Mouse (Mus musculus) erythroblast, adult 5-6 weeks (primary cell): ENCODE results near the gene Iqcf1. TPM values are rescaled to one million over a fixed set of nuclear protein-coding genes. Genes with fewer than 3 reads are reported as not detected.
A peak's percentile ranks its signal among the peaks of the same experiment; 100 is the strongest.

Source experiments
- ATAC-seq: replicated peaks from 2 replicates; pipeline ENCODE4 v1.8.0; 2016; ENCODE audit warnings: moderate number of reproducible peaks, mild to moderate bottlenecking, moderate TSS enrichment, inconsistent platforms; ENCODE audit not compliant: poor library complexity, low FRiP score, severe bottlenecking
- total RNA-seq, 2 experiments: library from RNA; stranded (forward) in 1 of 2; stranded (reverse) in 1 of 2; fragments of 150-400 nt in 1 of 2; fragments of 200-764, 138-1000 nt in 1 of 2; gene quantifications; 2 replicates each; pipeline versions ENCODE4 v1.2.3 to v1.2.4; 2015 to 2017; ENCODE audit warnings: low replicate concordance in 2 of 2

Iqcf1 gene
- total RNA-seq, 2 experiments from 2014 or later = not detected

DNA sequence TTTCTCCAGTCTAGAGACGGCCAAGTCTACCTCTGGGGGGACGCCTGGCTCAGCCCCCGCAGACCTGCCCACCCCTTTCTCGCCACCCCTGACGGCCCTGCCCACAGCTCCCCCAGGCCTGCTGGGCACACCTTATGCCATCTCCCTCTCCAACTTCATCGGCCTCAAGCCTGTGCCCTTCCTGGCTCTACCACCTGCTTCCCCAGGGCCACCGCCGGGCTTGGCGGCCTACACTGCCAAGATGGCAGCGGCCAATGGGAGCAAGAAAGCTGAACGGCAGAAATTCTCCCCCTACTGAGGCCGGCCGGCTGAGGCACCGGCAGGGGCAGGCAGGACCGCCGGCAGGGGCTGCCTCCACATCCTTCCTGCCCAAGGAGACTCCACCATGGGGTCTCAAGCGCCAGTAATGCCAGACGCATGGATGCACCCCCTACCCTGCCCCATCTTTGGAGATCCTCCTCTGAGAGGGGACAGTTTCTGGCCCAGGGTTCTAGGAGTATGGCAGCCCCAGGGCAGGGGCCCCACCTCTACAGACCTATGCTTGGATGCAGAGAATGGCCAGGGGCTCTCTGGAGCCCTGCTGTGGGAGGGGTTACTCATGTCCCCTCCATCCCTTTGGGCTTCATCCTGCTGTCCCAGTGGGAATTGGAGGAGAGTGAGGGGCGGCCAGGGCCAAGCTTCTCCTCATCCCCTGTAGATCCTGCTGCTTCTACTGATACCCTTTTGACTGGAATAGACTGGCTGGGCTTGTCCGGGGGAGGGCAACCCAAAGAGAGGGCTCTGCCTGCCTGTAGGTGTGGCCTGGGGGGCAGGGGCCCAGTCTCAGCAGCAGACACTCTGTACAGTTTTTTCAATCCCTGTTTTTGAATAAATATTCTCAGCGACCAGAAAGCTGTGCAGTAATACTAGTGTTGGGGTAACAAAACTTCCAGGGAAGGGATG lies 36.4 kb upstream of the Iqcf1 start:
- no peak for ATAC-seq

DNA sequence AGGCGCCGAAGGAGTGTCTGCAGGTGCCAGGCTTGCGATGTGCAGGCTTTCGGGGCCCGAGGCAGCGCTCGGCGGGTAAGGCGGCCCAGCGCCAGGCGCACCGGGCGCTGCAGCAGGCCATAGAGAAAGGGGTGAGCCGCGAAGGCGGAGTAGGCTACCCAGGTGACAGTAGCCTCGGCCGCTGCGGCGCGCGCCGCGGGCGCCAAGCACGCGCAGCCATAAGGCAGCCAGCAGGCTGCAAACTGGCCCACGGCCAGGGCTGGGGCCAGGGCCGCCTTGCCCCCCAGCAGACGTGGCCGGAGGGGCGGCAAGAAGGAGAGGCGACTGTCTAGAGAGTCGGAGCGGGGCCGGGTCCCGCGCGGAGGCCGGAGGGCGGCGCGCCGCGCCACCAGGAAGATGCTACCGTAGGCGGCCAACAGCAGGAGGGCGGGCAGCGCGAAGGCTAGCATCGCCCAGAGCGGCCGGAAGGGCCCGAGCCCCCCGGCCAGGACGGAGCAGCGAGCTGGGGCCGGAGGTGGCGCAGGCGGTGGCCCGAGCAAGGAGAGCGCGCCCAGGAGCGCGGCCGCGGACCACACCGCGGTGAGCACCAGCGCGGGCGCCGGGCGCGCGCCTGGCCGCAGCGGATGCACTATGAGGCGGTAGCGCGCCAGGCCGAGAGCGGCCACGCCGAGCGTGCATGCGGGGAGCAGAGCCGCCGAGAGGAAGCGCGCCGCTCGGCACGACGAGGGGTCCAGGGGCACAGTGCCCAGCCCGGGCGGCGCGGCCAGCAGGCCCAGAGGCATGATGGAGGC lies 34.8 kb upstream of the Iqcf1 start:
- no peak for ATAC-seq

DNA sequence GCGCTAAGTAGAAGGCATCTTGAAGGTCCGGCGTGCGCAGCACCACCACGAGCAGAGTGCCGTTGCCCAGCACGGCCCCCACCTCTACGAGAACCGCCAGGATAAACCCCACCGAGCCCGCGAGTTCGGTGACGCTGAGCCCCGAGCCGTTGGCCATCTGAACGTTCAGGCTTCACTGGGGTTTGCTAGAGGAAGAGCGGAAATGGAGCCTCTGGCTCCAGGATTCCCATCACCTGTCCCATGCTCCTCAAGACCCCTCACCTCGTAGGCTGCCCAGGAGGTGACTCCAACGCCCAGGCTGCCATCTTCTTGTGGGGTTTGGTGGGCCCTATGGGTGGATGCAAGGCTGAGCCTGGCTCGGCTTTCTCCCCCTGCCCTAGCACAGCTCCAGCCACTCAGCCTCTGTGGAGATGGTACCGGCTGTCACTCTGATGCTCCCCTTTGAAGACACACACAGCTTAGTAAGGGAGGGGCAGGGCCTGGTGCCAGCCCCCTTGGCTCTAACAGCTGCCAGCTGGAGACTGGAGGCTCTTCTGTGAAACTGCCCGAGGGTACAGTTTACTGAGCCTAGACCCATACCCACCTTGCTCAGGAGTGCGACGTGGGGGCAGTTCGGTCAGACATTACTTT lies 34.1 kb upstream of the Iqcf1 start, which contains the start of gene Gpr62:
Gpr62 (minus strand) TSS at position 368 of the 630 bp plus-strand sequence.
- ATAC-seq = no peak

DNA sequence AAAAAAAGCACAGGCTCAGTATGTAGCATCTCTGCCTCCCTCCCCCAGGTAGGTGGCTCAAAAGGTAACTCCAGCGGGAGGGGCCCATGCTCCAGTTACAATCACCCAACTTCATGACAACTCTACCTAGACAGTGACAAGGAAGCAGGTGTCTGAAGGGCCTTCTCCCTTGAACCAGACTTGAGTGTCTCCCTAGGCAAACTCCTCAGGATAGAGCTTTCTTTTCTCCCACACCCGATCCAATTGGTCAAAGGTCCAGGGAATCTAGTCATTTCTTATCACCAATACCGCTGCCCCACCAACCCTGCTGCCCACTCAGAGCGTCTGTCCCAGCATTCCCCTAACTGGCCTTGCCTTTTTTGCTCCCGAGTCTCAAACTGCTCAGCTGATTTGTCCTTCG lies 33.0 kb upstream of the Iqcf1 start:
- ATAC-seq = no peak

DNA sequence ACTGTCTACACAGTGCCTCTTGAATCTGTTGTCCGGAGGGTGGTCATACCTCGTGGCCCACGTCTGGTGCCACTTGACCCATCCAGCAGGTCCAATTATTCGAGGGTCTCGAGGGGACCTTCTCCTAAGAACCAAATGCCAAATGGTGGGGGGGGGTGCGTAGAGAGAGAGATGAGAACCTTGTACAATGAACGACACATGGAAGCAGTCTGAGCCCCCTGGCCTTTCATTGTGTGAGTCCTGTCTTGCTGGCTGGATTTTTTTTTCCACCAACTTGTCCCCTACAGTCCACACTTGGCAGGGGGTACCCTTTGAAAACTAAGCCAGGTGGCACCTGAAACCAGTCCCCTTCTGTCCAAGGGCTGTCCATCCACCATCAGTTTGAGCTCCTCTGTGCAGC lies 32.0 kb upstream of the Iqcf1 start:
- ATAC-seq = no peak

DNA sequence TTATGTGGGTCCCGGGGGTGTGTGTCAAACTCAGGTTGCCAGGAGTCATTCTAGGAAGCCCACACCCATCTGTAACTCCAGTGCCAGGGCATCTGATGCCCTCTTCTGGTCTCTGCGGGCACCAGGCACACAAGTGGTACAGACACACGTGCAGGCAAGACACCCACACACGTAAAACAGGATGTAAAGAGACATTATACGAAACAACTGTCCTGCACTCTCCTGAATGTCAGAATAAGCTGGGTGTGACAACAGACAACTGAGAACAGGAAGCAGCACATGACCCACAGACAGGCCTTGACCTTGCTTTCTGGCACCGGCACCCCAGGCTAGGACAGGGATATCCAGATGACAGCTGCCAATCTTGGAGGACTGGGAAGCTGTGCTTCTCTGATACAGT lies 30.4 kb upstream of the Iqcf1 start:
- no peak for ATAC-seq

DNA sequence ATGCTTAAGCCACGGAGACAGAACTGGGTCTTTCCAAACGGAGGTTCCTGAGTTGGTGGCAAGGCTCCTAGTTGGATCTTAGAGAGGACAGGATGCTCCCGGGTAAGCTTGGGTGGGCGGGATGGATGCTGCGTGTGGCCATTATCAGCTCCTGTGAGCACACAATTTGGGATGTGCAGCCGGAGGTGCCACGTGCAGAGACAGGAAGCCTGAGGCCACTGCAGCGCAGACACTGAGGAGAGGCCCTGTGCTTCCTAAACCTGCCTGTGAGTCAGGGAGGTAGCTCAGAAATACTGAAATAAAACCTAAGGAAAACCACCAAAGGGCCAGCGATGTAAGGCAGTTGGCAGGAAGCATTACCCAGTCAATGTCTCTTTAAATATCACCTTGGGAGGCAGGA lies 30.0 kb upstream of the Iqcf1 start:
- ATAC-seq = no peak

DNA sequence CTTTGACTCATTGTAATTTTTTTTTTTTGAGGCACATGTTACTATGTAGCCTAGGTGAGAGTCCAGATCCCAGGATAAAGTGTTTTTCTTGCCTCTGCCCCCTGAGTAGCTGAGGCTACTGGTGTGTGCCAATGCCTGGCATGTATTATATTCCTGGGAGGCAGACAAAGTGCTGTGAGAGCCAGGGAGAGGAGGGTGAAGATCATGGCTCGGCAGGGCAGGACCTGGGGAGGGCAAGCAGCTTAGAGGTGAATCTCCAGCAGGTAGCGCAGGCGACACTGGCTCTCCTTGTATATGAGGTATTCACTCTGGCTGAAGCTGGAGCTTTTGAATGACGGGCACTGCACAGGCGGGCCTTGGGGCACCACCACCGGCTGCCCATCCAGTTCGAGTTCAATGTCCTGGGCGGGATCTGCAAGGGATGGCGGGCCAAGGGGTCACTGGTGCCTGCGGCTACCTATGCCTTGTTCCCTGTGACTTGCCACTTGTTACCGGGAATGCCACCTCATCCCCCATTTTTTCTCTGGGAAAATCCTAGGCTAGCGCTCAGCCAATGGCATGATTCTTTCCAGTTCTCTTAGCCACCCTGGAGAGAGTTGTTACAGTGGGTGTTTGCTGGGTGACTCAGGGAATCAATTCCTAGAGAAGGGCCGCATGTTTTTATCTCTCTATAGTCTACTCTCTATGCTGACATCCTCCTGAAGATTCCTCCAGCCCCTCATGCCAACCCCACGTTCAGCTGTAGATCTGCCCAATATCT lies 28.6 kb upstream of the Iqcf1 start:
- no peak for ATAC-seq

DNA sequence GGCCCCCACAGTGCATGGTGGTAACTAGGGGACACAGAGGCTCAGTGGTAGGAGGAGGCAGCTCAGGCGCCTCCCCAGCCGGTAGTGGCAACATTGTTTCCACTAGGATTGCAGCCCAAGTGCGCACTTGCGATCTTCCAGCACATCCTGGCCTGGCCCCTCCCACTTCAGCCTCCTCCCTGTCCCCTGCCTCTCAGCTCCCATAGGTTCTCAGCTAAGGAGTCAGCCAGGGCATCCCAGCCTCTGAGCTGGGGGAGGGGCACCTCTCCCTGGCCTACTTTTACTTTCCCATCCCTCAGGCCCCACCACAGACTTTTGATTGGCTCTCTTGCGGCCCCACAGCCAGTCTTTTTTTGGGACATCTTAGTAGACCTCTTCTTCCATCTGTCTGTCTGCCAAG lies 27.9 kb upstream of the Iqcf1 start:
- no peak for ATAC-seq

DNA sequence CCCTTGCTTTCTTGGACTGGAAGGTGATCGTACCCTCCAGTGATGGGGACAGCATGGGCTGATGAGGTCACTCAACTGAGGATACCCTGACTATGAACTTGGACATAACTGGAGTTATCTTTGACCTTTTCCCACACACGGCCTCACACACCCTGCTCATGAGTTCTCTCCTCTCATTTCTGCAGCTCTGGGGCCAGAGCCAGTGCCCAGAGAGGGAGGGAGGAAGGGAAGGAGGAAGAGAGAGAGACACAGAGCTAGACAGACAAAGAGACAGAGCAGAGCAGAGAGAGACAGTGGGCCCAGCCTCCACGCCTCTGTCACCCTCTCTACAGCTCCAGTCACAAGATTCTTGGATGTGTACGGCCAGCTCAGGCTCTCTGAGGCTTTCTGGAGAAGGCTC lies 27.4 kb upstream of the Iqcf1 start:
- ATAC-seq = no peak

DNA sequence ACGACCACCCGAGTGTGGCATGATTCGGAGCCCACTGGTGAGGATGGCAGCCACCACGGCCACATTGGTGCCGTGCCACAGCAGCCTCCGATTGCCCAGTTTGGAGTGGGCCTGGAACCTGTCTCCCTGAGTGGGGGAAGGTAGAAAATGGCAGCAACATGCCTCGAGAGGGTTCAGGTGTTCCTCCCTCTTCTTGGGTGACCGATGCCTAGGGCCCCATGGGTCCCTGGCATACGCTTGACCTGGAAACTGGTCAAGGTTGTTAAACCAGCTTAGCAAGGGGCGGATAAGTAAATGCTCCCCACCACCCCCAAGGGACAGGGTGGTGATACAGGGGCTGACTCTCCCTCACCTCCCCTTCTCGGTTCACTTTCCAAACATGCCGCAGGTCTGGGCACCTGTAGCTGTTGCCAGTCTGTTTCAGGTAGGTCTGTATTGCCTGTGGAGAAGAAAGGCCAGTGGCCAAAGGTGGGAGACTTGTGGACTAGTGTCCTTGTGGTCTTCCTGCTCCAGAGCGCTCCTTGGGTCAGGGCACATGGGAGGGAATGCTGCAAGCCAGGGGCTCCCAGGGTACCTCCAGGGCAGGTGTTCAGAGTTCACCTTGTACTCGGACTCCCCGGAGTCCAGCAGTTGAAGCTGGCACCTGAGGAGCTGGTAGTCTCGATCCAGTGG lies 26.6 kb upstream of the Iqcf1 start:
- no peak for ATAC-seq

DNA sequence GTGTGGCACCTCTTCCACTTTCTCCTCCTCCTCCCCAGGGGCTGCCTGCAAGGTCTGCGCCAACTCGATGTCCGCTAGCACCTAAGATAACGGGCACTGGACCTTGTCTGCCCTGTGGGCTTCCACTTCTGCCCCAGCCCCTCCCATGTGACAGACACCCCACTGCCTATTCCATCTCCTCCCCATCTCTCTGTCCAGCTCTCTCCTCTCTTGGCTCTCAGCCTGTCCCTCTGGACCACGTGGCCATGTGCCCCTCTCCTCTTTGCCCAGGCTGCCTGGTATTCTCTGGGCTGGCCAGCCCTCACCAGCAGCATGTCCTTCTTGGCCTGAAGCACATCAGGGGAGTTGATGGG lies 26.0 kb upstream of the Iqcf1 start:
- ATAC-seq = no peak

DNA sequence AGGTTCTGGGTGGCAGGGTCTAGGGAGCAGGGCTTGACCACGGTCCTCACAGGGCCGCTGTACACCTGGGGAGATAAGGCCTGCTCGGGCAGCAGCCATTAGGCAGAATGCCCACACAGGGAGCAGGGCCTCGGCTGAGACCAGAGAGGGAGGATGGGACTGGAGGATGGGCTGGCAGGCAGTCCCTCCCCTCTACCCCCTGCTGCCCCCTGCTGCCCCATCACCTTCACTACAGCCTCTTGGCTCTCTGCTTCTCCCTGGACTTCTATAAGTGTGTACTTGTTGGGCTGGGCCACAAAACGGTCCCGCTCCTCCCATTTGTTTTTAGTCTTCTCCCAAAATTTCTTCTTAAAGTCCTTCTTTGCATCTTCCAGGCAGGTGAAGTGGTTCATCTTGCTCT lies 25.3 kb upstream of the Iqcf1 start:
- no peak for ATAC-seq

DNA sequence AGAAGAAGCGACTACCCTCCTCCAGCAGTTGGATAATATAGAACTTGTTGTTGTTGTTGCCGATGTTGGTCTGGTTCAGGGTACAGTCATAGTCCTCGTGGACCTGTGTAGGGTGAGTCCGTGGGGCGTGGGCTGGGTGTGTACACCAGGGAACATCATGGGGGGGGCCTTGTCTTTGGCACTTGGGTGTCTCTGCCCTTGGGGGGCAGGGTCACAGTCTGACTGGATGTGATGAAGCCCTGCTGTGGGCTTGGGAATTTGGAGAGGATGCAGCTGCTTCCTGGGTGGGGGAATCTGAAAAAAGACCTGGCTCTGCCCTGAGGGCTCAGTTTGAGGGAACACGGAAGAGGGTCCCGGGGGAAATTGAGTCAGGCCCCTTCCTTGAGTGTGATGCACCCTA lies 24.7 kb upstream of the Iqcf1 start:
- ATAC-seq = no peak

DNA sequence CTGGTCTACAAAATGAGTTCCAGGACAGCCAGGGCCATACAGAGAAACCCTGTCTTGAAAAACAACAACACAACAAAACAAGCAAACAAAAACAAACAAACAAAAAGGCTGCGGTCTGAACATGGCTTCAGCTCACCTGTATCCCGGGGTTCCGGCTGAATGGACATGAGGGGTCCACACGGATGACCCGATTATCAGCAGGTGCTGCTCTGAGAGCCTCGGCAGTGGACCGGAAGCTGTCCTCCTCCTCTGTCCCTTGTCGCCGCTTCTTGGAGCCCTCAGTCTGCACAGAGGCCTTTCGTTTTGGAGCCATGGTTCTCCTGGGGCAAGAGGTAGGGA lies 24.1 kb upstream of the Iqcf1 start, which contains the start of gene Rrp9:
Rrp9 (plus strand) TSS at position 301 of the 339 bp plus-strand sequence.
- ATAC-seq = no peak

DNA sequence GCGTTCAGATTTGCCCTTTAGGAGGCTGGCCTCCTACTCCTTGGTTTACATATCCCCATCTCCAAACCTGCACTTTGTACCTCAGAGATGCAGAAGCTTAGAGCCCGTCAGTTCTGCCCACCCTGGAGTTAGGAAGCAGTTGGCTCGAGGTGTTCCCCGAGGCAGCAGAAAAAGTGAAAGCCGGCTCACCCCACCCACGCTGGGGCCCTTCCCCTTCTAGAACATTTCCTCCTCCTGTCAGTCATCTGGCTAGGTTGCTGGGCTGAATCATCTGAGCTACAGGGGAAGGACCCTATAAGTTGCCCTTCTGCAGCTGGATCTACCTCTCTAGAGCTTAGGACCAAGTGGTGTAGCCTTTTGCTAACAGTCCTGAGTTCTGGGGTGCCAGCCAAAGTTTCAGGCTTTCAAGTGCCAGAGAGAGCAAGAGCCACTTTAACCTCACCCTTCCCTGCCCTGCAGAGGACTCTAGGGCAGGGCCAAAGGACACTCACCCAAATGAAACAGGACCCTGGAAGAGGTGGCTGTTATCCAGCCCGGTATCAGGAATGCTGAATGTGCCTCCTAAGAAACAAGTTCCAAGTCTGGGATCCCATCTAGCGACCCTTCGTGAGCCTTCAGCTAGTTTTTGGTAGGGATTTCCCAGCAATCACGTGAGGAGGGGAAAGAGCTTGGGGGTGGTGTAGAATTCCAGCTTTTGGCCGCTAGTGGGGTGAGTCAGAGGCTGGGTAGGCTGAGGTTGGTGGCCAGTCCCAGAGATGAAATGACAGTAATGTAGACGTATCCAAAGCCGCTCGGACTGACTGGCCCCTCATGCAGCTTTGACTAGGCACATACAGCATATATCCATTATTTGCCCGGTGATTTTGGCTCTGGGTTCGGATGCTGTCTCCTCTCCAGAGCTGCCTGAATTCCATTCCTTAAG lies 23.5 kb upstream of the Iqcf1 start:
- no peak; the same call in 1 of the 2 replicates for ATAC-seq

DNA sequence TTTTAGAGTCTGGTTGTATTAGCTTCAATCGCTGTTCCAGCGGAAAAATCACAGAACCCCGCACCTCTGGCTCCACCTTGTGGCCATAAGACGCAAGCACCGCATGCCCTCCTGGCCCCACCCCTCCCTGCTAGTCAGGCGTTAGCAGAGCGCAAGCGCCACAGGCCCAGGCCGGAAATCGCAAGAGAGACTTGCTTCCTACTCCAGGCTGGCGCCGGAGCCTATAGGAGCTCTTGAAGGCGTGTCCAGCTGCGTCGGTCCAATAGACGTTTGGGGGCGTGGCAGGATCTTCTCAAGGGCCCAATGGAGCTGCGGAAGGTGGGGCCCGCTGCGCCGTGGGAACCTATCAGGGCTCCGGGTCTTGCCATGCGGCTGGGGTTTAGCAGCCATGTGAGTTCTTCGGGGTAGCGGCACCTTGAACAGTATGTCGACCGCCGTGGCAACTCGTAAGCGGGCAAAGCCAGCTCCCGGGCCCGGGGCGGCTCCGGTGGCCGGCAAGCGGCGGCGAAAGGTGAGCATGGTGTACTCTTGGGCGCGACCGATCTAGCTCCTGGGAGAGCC lies 22.8 kb upstream of the Iqcf1 start, which contains the start of gene Parp3:
Parp3 (minus strand) TSS at position 26 of the 561 bp plus-strand sequence.
- ATAC-seq = peak; percentile 98

DNA sequence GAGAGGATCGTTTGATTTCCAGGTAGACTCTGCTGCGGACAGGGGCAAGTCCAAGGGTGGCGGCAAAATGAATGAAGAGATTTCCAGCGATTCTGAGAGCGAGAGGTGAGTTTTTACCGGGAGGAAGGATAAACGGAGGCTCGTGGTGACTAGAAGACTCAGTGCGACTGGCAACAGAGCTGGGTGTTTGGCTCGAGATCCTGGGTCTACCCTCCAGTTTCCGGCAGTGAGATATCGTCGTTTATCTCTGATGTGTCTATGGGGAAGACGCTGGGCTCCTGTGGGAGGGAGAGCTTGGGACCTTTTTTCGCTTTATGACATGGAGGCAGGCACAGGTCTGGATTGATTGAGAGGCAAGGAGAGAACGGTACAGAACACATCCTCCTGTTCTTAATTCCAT lies 22.1 kb upstream of the Iqcf1 start:
- ATAC-seq = no peak
